Mouse (Mus musculus) thymus, postnatal 10 days (tissue): ENCODE results near the gene Mpv17l2.
A peak's percentile ranks its signal among the peaks of the same experiment; 100 is the strongest.

Experiments
- DNase-seq, 2 experiments: peaks; one replicate each; pipeline ENCODE4 v3.0.0; 2021; ENCODE audit warnings: low spot score in 2 of 2

Gene Mpv17l2

DNA sequence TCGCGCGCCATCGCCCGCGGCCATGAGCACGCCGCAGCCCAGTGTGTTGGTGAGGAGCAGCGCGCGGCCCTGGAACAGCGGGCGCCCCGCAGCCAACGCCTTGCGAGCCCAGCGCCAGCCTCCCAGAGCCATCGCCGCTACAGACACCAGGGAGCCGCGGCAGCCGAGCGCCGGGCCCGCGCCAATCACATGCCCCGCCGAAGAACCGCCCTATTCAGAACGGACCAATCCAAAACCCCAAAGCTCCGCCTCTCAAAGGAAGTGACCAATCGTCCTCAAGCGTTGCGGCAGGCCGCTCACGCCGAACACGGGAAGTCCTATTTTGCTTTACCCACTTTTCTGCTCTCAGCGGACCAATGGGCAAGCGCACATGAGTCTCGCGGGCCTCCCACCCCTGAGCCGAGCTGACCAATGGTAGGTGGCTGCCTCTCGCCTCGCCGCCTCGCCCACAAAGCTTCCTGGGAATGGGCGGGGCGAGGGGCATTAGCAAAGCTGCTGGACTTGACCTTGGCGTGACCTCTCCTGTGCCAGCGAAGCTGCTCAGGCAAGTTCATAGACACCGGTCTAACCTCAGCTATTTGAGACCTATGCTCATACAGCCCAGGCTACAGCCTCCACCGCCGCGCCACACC lies at the start of gene Mpv17l2:
Gene Mpv17l2, minus strand, starts transcription at position 172 of the 632 bp plus-strand sequence.
- peak; percentile 93 to 96 for DNase-seq

DNA sequence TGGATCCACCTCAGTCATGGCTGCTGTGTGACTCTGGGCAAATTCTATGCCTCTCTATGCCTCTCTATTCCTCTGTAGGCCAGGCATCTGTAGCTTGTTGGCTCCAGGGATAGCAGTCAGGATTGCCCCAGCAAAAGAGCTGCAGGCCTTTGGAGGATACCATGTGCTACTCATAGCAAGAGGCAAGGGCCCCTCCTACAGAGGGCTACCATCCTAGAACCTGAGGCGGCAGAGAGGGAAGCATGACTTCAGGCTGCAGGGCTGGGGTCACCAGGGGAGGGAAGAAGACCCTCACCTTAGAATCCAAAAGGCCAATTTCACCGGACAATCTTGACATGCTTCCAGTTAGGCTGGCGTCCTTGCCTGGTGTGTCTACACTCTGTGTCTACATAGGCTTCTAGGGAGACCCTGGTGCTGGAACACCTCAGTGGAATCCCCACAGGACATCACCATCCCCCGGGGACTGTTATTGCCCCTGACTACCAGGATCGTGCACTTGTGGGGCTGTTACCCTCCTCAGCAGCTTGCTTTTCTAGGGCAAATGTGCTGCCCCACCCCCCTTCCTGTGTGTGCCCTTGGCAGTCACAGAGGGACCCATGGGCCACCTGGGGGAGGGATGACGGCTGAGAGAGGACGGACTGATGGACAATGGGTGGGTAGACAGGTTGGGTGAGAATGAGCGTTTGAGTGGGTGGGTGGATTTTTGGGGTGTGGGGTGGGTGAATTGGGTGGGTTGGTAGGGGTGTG lies 48.4 kb upstream of the Mpv17l2 start:
- peak; percentile 75 for DNase-seq

DNA sequence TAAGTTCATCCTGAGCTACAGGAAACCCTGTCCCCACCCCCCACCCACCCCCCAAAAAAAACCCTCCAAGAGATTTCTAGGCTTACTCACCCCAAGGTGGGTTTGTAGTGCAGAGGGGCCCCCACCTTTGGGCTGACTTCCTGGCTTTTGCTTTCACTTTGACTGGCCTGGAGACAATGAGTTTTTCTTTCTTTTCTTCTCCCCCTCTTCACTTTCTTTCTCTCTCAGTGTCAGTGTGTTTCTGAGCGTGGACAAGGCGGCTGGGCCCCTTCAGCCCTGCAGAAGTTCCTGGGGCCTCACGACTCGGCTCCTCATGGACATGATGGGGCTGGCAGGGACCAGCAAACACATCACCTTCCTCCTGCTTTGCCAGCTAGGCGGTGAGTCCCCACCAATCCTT lies 47.5 kb upstream of the Mpv17l2 start, which contains the start of gene Il12rb1:
Gene Il12rb1, plus strand, starts transcription at position 211 of the 400 bp plus-strand sequence.
- peak in 1 of 2 experiments; percentile 46 for DNase-seq

DNA sequence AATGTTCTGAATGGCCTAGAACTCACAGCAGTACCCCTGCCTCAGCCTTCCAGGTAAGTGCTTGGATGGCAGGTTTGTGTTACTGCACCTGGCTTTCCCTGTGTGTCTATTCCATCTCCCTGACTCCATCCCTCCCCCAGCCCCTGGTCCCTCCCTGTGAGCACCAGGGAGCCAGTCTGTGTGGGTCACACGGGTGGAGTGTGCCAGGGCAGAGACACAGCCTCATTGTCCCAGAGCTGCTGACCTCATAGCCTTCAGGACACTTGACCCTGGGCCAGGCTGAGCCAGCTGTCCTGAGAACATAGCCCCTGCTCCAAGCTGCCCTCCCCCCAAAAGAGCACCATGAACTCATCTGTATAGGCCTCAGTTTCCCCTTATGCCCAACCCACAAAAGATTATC lies 46.6 kb upstream of the Mpv17l2 start:
- DNase-seq = no peak

DNA sequence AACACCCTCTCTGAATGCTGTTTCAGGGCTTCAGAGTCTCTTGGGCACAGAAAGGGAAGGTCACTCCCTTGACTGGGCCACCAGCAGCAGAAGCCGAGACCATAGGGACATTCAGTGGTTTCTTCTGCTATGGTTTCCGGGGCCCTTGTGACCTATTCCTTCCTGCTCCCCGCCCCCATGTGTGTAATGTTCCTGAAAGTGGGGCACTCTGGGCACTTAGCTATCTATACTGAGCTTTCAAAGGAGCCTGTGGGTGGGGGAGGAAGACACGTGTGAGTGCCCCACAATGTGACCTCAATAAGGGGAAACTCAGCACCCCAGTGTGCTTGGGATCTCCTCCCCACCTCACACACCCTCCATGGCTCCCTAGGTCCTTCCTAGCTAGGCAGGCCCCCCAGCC lies 45.8 kb upstream of the Mpv17l2 start:
- DNase-seq = peak; percentile 77 to 83

DNA sequence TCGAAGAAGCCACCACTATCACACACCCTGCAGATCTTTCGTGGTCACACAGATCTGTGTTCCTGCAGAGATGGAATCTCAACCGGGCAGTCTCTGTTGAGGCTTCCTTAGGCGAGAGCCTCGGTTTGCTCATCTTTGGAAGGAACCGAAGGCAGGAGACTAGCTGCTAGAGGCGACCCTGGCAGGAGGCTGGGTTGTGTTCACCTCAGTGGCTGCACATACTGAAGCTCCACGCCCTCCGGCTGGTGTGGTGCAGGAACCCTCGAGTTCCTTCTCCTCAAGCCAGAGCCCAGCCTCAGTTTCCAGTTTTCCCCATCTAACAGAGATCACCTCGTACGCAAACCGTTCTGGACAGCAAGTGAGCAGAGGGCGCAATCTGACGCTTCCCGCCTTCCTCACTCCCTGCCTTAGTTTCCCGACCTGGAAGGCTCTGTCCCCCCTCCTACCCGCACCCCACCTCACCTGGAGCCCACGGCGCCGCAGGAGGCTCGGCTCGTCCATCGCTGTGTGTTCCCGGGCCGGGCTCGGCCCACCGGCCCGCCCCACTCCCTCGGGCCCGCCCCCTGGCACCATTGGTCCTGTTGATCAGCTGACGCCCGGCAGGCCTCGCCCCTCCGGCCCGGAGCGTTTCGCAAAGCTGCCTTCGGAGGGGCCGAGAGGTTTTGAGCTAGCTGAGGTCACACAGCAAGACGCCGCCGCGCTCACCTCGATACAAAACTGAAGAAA lies 43.9 kb upstream of the Mpv17l2 start, which contains the start of gene Mast3:
Gene Mast3, minus strand, starts transcription at position 574 of the 726 bp plus-strand sequence.
- DNase-seq = peak; percentile 71 to 77

DNA sequence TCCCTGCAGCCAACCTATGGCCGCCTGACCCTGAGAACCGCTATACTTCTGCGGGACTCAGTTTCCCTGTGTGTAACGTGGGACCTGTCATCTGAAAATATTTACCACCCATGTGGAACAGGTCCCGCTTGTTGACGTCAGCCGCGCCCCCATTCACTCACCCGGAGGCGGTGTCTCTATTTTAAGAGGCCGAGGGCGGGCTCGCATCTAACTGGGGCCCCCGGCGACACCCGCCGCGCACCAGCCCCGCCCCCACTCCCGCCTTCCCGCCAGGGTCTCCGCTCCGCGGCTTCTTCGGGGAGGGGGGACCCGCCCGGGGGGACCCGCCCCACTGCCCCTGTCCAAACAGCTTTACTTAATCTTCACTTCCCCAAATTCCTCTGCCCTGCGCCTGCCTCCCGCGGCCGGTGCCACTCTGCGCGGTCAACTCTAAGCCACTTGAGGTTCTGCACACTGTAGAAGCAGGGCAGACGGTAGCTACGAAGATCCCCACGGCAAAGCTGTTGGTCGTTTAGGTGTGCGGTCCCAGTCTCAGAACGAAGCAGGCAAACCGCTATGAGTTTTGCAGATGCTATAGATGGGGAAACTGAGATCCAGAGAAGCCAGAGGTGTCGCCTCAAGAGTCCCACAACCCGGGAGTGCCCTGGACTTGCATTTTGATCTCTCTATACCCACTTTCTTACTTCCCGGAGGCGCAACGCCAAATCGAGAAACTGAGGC lies 43.2 kb upstream of the Mpv17l2 start:
- DNase-seq = peak; percentile 81 to 86

DNA sequence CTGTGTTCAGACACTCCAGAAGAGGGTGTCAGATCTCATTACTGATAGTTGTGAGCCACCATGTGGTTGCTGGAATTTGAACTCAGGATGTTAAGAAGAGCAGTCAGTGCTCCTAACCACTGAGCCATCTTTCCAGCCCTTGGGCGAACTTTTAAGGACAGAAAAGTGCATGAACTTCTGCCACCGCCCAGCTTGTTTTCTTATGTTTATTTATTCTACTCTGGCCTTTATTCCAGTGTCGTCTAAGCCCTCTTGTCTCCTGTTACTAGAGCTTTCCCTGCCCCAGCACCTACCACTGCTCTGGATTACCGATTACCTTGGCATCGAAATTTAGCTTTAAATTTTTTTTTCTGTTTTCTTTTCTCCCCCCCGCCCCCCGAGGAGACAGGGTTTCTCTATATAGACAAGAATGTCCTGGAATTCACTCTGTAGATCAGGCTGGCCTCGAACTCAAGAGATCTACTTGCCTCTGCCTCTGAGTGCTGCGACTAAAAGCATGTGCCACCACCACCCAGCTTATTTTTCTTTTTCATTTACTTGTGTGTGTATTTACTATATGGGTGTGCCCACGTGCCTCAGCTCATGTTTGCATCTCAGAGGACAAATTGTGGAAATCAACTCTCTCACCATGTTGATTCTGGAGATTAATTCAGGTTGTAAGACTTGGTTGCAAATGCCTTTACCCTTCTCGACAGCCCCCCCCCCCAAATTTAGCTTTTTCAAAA lies 42.2 kb upstream of the Mpv17l2 start:
- no peak for DNase-seq

DNA sequence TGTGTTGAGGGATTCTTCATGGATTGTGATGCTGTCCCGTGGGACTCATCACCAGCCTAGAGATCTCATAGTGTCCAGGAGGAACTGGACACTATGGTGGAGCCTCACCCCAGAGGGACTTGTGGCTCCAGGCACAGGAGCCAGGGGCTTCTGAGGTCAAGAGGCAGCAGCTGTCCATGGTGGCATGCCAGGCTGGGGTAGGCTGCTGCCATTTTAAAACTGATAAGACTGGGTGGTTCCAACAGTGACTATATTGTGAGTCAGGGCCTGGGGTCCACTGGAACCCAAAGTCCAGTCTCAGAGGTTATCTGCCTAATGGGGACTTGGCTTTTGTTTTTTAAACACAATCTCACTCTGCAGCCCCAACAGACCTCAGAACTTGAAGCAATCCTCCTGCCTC lies 41.1 kb upstream of the Mpv17l2 start:
- DNase-seq = no peak

DNA sequence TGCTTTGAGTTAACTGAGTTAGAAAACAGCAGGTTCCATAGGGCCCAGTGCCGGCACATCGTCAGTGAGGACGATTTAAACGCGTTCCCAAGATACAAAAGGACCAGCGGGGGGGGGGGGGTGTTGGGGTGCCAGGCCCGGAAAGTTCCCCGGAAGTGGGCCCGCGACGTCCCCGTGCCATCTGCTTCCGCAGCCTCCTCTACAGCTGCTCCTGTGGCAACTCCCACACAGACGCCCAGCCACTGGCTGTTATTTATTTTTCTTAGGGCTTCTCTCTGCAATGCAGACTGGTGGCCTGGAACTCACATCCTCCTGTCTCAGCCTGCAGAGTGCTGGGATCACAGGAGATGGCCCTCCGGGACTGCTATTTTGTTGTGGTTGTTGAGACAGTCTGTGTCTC lies 40.4 kb upstream of the Mpv17l2 start:
- peak; percentile 67 to 72 for DNase-seq

DNA sequence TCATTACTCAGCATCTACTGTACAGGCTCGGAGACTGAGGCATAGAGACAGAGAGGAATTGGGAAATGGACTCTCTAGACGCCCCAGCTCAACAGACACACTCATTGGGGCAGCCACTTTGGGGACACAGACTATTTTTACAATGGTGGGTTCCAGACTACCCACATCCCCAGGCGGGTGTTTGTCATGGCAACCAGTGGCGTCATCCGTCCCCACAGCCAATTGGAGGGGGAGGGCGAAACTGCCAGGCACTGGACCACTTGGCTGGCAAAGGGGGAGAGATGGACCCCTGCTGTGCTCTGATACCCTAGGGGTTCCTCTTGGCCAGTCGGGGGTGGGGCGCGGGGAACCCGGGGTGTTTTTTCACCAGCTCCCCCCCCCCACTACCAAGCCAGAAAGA lies 39.9 kb upstream of the Mpv17l2 start:
- no peak for DNase-seq

DNA sequence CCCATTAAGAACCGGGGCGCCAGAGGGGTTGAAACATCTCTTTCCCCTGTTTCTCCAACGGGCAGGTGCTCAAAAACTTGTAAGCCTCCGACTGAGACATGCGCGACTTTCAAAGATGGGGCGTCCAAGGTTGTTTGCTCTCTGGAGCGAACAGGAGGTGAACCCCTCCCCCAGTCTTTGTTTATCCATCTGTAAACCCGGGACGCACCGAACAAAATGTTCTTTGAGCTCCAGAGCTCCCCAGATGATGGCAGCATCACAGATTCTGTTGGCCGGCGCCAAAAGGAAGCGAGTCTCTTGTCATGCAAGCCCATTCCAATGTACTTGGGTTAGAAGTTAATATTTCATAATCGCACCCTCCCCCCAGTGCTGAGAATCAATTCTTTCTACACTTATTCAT lies 37.5 kb upstream of the Mpv17l2 start:
- DNase-seq = no peak

DNA sequence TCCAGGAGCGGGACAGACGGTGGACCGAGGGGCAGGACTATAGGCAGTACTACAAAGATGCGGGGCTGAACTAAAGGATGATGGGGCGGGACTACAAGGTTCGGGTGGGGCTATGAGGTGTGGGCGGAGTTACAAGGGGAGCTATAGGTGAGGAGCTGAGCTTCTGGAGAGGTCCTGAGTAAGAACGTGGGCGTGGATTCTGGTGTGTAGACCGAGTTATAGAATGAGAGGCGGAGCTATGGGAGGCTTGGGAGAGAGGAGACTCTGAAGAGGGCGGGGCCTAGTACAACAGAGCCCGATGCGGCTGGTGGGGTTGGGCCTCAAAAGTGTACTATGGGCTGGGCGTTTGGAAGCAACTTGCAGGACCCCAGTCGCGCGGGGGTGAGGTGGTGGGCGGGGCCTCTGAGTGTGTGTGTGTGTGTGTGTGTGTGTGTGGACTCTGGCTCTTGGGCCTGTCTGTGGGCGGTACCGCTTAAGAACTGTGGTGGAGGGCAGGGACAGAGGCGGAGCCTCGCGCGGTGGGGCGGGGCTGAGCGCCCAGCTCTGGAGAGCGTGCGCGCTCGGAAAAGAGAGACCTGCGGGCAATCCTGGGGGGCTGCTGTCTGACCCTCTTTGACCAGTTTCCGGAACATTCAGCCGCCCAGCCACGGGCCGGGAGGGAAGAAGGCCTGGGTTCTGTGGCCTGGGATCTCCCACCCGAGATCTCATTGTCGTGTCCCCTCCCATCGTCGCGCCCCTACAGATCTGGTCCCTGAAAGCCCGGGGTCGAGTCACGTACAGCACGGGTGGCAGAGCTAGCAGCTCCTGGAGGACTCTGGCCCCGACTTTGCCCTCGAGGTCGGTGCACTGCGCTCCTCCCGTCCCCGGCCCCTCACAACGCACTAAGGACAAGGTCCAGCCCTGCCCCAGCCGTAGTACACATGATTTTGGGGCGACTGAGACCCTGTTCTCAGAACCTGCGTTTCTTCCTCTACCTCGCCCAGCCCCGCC lies 36.6 kb upstream of the Mpv17l2 start:
- DNase-seq = peak; percentile 67 to 69

DNA sequence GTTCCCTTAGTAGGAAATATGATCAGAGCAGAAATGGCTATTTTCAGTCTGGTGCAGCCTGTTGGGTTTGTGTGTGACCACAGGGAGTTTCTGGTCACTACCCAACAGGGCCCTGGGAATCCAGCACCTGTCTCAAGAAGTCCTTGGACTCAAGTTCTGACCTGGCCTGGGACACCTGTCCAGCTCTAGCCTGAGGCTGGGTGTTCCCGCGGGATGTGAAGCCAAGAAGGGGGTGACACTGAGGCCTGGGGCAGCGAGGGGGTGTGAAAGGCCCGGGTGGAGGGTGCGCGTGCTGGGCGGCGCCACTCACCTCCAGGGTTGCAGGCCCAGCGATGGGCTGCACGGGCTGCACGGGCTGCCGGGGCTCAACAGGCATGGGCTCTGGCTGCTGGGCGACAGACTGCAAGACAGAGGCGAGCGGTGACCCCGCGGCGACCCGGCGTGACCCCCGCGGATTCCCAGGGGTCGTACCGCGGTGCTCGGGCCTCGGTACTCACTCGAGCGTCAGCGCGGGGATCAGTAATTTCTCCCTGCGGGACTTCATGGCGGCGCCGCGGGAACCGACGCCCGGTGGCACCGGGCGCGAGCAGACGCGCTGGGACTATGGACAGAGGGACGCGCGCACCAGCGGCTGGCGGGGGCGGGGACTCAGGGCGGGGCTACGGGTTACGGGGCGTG lies 35.8 kb upstream of the Mpv17l2 start:
- DNase-seq = no peak

DNA sequence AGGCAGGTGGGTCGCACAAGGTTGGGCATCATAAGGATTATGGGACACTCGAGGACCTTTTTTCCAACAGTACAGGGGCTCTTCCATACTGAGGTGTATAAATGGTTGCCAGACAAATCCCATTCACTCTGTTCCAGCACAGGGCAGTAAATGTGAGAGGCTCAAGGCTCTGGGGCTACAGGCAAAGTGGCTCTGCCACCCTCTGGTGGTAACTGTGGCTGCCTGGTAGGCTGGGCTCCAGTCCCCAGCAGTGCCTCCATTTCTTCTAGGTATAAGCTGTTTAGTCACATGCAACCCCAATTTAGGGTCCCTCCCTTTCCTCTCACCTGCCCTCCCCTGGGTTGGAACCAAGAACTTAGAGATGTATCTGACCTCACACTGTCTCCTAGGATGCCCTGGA lies 34.6 kb upstream of the Mpv17l2 start:
- DNase-seq = no peak

DNA sequence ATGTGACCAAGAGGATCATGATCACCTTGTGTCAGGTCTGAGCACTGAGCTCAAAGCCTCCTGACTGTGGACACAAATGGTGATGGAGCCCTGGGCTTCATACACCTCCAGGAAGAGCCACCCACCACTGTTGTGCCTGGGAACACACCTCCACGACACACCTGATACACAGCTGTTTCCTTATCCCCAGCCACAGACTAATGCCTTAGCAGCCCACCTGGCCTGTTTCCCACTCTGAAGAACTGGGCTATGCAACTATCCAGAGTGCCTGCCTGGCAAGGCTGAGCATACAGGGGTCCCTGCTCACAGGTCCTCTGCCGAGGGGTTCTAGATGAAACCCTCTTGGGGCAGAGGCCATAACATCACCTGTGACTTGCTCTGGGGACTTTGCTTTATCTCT lies 33.5 kb upstream of the Mpv17l2 start:
- no peak for DNase-seq

DNA sequence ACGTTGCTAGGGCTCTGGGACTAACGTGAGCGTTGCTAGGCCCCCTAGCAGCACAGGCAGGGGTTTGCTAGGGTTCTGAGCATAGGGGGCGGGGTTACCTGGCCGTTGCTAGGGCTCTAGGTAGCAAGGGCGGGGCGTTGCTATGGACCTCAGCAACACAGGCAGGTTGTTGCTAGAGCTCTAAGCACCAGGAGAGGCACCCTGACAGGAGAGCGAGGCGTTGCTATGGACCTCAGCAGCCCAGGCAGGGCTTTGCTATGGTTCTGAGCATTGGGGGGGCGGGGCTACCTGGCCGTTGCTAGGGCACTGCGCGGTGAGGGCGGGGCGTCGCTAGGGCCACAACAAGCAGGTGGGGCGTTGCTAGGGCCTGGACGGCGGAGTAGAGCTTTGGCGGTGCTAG lies 32.0 kb upstream of the Mpv17l2 start:
- DNase-seq = peak in 1 of 2 experiments; percentile 58

DNA sequence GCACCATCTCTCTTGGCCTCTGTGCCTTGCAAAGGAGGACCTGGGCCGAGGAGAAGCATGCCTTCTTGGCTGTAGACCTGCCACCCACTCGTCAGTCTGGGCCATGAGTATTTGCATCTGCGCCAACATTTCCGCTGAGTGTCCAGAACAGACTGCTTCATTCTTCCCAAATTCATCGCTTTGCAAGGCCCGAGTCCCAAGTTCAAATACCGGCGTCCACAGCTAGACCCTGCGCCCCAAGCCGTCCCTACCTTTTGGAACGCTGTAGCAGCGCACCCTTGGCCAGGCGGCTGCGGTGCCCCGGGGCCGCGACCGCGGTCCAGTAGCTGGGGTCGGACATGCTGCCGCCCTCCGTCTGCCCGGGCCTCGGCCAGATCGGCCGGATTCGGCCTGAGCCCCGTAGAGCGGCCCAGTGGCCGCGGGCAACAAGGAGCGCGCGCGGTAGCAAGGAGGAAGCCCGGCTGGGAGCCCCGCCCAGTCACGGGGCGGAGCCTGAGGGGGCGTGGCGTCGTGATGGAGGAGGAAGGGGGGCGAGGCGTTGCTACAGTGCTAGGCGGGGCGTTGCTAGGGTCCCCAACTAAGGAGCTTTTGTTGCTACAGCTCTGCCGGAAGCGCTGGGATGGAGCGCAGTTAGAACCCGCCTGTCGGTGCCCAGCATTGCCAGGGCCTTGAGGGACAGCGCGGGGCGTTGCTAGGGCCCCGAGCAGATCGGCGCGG lies 31.4 kb upstream of the Mpv17l2 start:
- peak; percentile 98 to 100 for DNase-seq

DNA sequence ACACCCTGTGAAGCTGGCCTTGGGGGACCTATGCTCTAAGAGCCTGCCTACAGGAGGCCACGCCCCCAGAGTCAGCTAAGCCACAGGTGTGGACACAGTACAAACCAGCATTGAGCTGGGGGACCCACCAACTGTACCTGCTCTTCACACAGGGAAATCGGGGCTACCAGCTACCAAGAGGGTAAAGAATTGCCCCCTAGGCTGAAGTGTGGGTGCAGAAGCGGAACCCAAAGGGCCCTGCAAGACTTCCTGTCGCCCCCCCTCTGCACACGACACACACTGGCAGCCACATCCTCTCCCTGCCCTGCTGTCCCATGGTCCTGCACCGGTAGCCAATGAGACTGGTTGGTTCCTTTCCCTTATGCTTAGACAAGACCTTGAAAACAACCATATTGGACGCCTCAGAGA lies 30.6 kb upstream of the Mpv17l2 start:
- peak; percentile 74 to 78 for DNase-seq
